Mouse (Mus musculus): ENCODE measurements at regions not wholly inside any gene's neighbourhood (a gene's known extent, or its start where the extent isn't known, plus 50 kb on each side); places are given as distances from the start of the nearest gene placed in this dataset.

- no peak for DNase-seq (ENCODE audit: low spot score in 2 of 2)
Observed at GRCm38 (mm10) chr11:45782435-45782834, 69.4 kb upstream of the Clint1 start.

- DNase-seq (ENCODE audit: low spot score in 2 of 2), result no peak
Observed at GRCm38 (mm10) chr11:45785806-45786205, 66.0 kb upstream of the Clint1 start.

- DNase-seq (ENCODE audit: low spot score in 2 of 2), result no peak
Observed at GRCm38 (mm10) chr11:45787408-45787807, 64.4 kb upstream of the Clint1 start.

GRCm38 (mm10) chr11:45789886-45790285 is 62.0 kb upstream of the Clint1 start:
- no peak for DNase-seq (ENCODE audit: low spot score in 2 of 2)

- no peak for DNase-seq (ENCODE audit: low spot score in 2 of 2)
Observed at GRCm38 (mm10) chr11:45790504-45790903, 61.3 kb upstream of the Clint1 start.

GRCm38 (mm10) chr11:45791696-45792095 is 60.2 kb upstream of the Clint1 start:
- no peak for DNase-seq (ENCODE audit: low spot score in 2 of 2)

GRCm38 (mm10) chr11:45794361-45794981 is 57.4 kb upstream of the Clint1 start:
- no peak for DNase-seq (ENCODE audit: low spot score in 2 of 2)

- no peak for DNase-seq (ENCODE audit: low spot score in 2 of 2)
Observed at GRCm38 (mm10) chr11:45795322-45795721, 56.5 kb upstream of the Clint1 start.

- peak; percentile 18 to 50 for DNase-seq (ENCODE audit: low spot score in 2 of 2)
Observed at GRCm38 (mm10) chr11:45795731-45796130, 56.1 kb upstream of the Clint1 start.

GRCm38 (mm10) chr11:45799732-45800386 is 52.0 kb upstream of the Clint1 start:
- no peak for DNase-seq (ENCODE audit: low spot score in 2 of 2)

Measured in adrenal gland, postnatal 4 days (tissue).